8 mouse cellular contexts compared by ENCODE assay signal in genomic region chr15:11971854-11972420, GRCm38 (mm10). TPM values are rescaled to one million over a fixed set of nuclear protein-coding genes. Genes with fewer than 3 reads are reported as not detected.
DNase-seq lines count a peak whose midpoint lies in the region; ATAC-seq and TF ChIP-seq lines count a peak whose summit lies in the region.

No protein-coding gene starts in this region.

- H3K9ac ChIP-seq in heart, embryonic 14.5 days (ENCODE audit: low read length), result no peak overlapping the region
- no peak overlapping the region for H3K9ac ChIP-seq in liver, embryonic 14.5 days (replicated peaks)
- H3K9ac ChIP-seq in neural tube, embryonic 11.5 days (ENCODE audit: low read length), result no peak overlapping the region
- no peak overlapping the region for H3K9ac ChIP-seq in stomach, embryonic 15.5 days

- H3K36me3 ChIP-seq in heart, embryonic 14.5 days (ENCODE audit: control insufficient read depth, insufficient read depth, low read length), result no peaks in the 10 kb centered on the region
- no peaks in the 10 kb centered on the region for H3K36me3 ChIP-seq in liver, embryonic 14.5 days (replicated peaks; ENCODE audit: control insufficient read depth, insufficient read depth, low read depth)
- no peaks in the 10 kb centered on the region for H3K36me3 ChIP-seq in neural tube, embryonic 11.5 days (ENCODE audit: control insufficient read depth, insufficient read depth, low read length)
- no peaks in the 10 kb centered on the region for H3K36me3 ChIP-seq in stomach, embryonic 15.5 days

- peak; percentile 90 for DNase-seq in CD4-positive, CD25-positive, alpha-beta regulatory T cell, adult 2 months (ENCODE audit: low read depth, low spot score)
- peak; percentile 86 for DNase-seq in brain, adult 2 months (ENCODE audit: low read depth, low spot score)
- peak; percentile 89 for DNase-seq in kidney, postnatal 10 days
- peak; percentile 34 to 50 (median 45) for DNase-seq in liver, embryonic 14.5 days (ENCODE audit: low read depth in 3 of 3, low spot score in 3 of 3)
- DNase-seq in neural tube, embryonic 11.5 days (ENCODE audit: low spot score), result peak; percentile 74

- TF ChIP-seq EP300 in liver, embryonic 14.5 days (IDR thresholded peaks at IDR 0.05; ENCODE audit: low read depth), result no peak

- H3K27me3 ChIP-seq in heart, embryonic 14.5 days (ENCODE audit: control insufficient read depth, insufficient read depth, low read length), result no peaks in the 10 kb centered on the region
- H3K27me3 ChIP-seq in liver, embryonic 14.5 days (ENCODE audit: control insufficient read depth, insufficient read depth, low read length), result no peaks in the 10 kb centered on the region
- no peaks in the 10 kb centered on the region for H3K27me3 ChIP-seq in neural tube, embryonic 11.5 days (ENCODE audit: control insufficient read depth, insufficient read depth, low read length)
- H3K27me3 ChIP-seq in stomach, embryonic 15.5 days (replicated peaks), result no peaks in the 10 kb centered on the region

- H3K4me1 ChIP-seq in heart, embryonic 14.5 days (ENCODE audit: control insufficient read depth in 2 of 2, insufficient read depth in 2 of 2, low read length in 2 of 2), result no peaks in the 10 kb centered on the region
- no peaks in the 10 kb centered on the region for H3K4me1 ChIP-seq in liver, embryonic 14.5 days (replicated peaks; ENCODE audit: control insufficient read depth in 2 of 2, insufficient read depth in 2 of 2, low read length in 1 of 2)
- no peaks in the 10 kb centered on the region for H3K4me1 ChIP-seq in neural tube, embryonic 11.5 days (ENCODE audit: control insufficient read depth, insufficient read depth, low read length)
- H3K4me1 ChIP-seq in stomach, embryonic 15.5 days, result no peaks in the 10 kb centered on the region

- 0 out of 2 replicates have a peak overlapping the region, but pooled peaks have one; percentile 23 for H3K4me2 ChIP-seq in heart, embryonic 14.5 days (ENCODE audit: low read length)
- no peak overlapping the region for H3K4me2 ChIP-seq in liver, embryonic 14.5 days (ENCODE audit: low read depth)
- no peak overlapping the region for H3K4me2 ChIP-seq in neural tube, embryonic 11.5 days (ENCODE audit: low read depth)
- H3K4me2 ChIP-seq in stomach, embryonic 15.5 days, result peak overlapping the region; percentile 32; the same call in 1 of the 2 replicates

- H3K4me3 ChIP-seq in heart, embryonic 14.5 days (ENCODE audit: control insufficient read depth in 1 of 2, insufficient read depth in 1 of 2, low read depth in 1 of 2, low read length in 2 of 2), result no peak overlapping the region
- no peak overlapping the region for H3K4me3 ChIP-seq in liver, embryonic 14.5 days (ENCODE audit: insufficient read depth in 1 of 2, low read depth in 2 of 2, low read length in 2 of 2)
- no peak overlapping the region for H3K4me3 ChIP-seq in neural tube, embryonic 11.5 days (ENCODE audit: low read depth, low read length)
- no peak overlapping the region for H3K4me3 ChIP-seq in stomach, embryonic 15.5 days (replicated peaks)

- TF ChIP-seq CTCF in liver, embryonic 14.5 days (IDR thresholded peaks at IDR 0.05; ENCODE audit: low read depth), result peak; percentile 98

- peak; percentile 79; the same call in 1 of the 2 replicates for ATAC-seq in erythroid progenitor cell, adult 5-6 weeks (replicated peaks; ENCODE audit: low FRiP score, poor library complexity, severe bottlenecking)
- ATAC-seq in heart, embryonic 14.5 days (ENCODE audit: insufficient number of reproducible peaks, insufficient read depth, low FRiP score, low read depth), result no peak
- ATAC-seq in liver, embryonic 14.5 days (ENCODE audit: insufficient read depth), result 0 out of 2 replicates have a peak, but pooled peaks have one; percentile 41
- peak; percentile 68 for ATAC-seq in neural tube, embryonic 11.5 days (ENCODE audit: insufficient read depth, low FRiP score, low TSS enrichment)
- peak; percentile 66 for ATAC-seq in stomach, embryonic 15.5 days (ENCODE audit: insufficient read depth, low FRiP score, low read depth)

- no peak overlapping the region for H3K27ac ChIP-seq in heart, embryonic 14.5 days (replicated peaks in 1 of 2; ENCODE audit: control insufficient read depth in 1 of 2, insufficient read depth in 1 of 2, low read depth in 2 of 2, low read length in 2 of 2)
- no peak overlapping the region for H3K27ac ChIP-seq in liver, embryonic 14.5 days
- no peak overlapping the region for H3K27ac ChIP-seq in neural tube, embryonic 11.5 days (ENCODE audit: low read depth, low read length)
- H3K27ac ChIP-seq in stomach, embryonic 15.5 days, result no peak overlapping the region

- WGBS in heart, embryonic 14.5 days, result 17% methylated on average over 13 of the region's 13 CpGs
- WGBS in liver, embryonic 14.5 days (ENCODE audit: insufficient replicate concordance), result 18% methylated on average over 13 of the region's 13 CpGs
- 28% methylated on average over 13 of the region's 13 CpGs for WGBS in neural tube, embryonic 11.5 days
- whole genome bisulfite sequencing in stomach, embryonic 15.5 days, result 18% methylated on average over 13 of the region's 13 CpGs

- H3K9me3 ChIP-seq in heart, embryonic 14.5 days (ENCODE audit: control insufficient read depth, low read length), result no peaks in the 10 kb centered on the region
- H3K9me3 ChIP-seq in liver, embryonic 14.5 days (ENCODE audit: control insufficient read depth, low read length), result no peaks in the 10 kb centered on the region
- H3K9me3 ChIP-seq in neural tube, embryonic 11.5 days (ENCODE audit: control insufficient read depth, low read length), result no peaks in the 10 kb centered on the region
- no peaks in the 10 kb centered on the region for H3K9me3 ChIP-seq in stomach, embryonic 15.5 days

RNA-seq across cellular contexts. Expression of gene Sub1, which starts 24.8 kb away (rescaled TPM):
- 76.7 and 154 TPM in 2 replicates for total RNA-seq in erythroid progenitor cell, adult 5-6 weeks (2015; ENCODE audit: low replicate concordance)
- 68.7 and 159 TPM in 2 replicates for total RNA-seq in erythroid progenitor cell, adult 5-6 weeks (2017; ENCODE audit: low replicate concordance)
- 515 and 520 TPM in 2 replicates for polyA plus RNA-seq in heart, embryonic 14.5 days (2014; fragmentation: Nextera tagmentation; extraction: Ambion mirVana)
- 35.1 and 104 TPM in 2 replicates for polyA plus RNA-seq in liver, embryonic 14.5 days (2012; rRNA removed)
- polyA plus RNA-seq in liver, embryonic 14.5 days (2014; fragmentation: Nextera tagmentation; extraction: Ambion mirVana), result 289 and 301 TPM in 2 replicates
- polyA plus RNA-seq in neural tube, embryonic 11.5 days (2014; fragmentation: Nextera tagmentation; extraction: Ambion mirVana), result 735 and 745 TPM in 2 replicates
- 645 and 665 TPM in 2 replicates for polyA plus RNA-seq in stomach, embryonic 15.5 days (2015; fragmentation: Nextera tagmentation; extraction: Ambion mirVana)

Comparison
In these comparisons a context has a peak if more than half of its experiments do, and no peak if none do; other contexts are left out.
1. H3K4me2 ChIP-seq: peak in heart, embryonic 14.5 days (single experiment) and stomach, embryonic 15.5 days (single experiment); none in liver, embryonic 14.5 days (single experiment) and neural tube, embryonic 11.5 days (single experiment).
2. Peak in every context shown above with its lines, with median percentiles within 50 percentile points of each other: DNase-seq.